Mouse (Mus musculus): ENCODE data around the gene Slc25a15. TPM values are rescaled to one million over a fixed set of nuclear protein-coding genes. Genes with fewer than 3 reads are reported as not detected.

The Slc25a15 gene
- polyA plus RNA-seq (2015; fragmentation: Nextera tagmentation; extraction: Ambion mirVana): 5.2 and 6.2 TPM in 2 replicates

DNA sequence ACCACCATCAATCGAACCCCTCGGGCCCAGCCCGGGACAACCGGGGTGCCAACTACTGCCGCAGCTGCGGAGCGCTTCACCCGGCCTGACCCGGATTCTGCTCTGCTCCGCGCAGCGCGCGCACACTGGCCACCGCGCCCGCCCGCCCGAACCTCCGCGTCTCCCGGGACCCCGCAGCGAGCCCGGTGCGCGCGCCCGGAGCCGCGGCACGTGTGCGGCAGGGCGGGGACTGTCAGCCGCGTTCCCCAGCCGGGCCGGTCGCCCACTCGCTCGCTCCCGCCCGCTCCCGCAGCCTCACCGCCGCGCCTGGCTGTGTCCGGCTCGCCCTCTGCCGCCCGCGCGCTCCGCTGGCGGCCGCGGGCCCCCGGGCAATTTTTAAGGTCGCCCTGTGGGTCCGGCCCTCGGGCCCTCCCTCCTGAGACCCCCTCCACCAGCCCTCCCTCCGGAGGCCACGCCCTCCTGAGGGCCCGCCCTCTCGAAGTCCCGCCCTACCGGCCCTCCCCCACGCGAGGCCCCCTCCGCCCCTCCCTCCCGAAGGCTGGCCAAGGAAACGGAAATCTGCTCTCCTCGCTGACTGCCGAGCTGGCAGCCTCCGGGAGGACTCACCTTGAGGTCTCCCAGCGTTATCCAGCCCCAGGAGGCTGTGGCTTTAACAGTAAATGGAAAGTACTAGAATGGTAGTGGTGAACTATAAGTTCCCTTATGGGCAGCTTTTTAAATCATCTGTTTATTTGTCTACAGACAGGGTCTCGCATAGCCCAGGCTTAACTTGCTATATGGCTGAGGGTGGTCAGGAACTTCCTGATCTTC, at the start of gene Slc25a15:
Gene Slc25a15, minus strand, starts transcription at position 456 of the 810 bp plus-strand sequence.

DNA sequence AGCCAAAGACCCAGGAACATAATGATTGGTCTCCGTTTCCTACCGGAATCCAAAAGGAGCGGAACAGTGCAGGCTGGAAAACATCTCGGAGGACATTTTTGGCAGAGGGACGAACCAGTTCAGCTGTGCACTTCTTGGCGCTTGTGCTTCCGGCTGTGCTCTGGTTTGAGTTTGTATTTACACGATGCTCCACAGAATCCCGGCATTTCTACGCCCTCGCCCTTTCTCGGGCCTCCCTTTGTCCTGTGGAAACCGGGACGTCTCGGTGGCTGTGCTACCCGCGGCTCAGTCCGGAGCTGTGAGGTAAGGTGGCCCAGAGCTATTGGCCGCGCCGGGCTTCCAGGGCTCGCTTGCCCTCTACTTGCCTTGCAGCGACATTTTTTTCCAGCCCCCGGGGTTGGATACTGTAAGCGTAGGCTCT, 12.9 kb upstream of the Slc25a15 start, which contains the start of gene Mrps31:
Gene Mrps31, plus strand, starts transcription at position 80 of the 421 bp plus-strand sequence.

Other genes with a start within 250 kb of the Slc25a15 start
- gene Nek3, start 232.2 kb downstream of the Slc25a15 start, polyA plus RNA-seq (2015; fragmentation: Nextera tagmentation; extraction: Ambion mirVana): 2.3 and 2.8 TPM in 2 replicates
- gene Ckap2, start 212.8 kb downstream of the Slc25a15 start, polyA plus RNA-seq (2015; fragmentation: Nextera tagmentation; extraction: Ambion mirVana): 32.9 and 33.9 TPM in 2 replicates
- gene Vps36, start 205.8 kb downstream of the Slc25a15 start, polyA plus RNA-seq (2015; fragmentation: Nextera tagmentation; extraction: Ambion mirVana): 16.0 and 17.5 TPM in 2 replicates
- gene Thsd1, start 171.3 kb downstream of the Slc25a15 start, polyA plus RNA-seq (2015; fragmentation: Nextera tagmentation; extraction: Ambion mirVana): 3.8 and 4.6 TPM in 2 replicates
- gene Tpte, start 115.2 kb downstream of the Slc25a15 start, polyA plus RNA-seq (2015; fragmentation: Nextera tagmentation; extraction: Ambion mirVana): not detected in 2 replicates
- 22.9 and 23.6 TPM in 2 replicates for gene Mrps31, start 12.8 kb upstream of the Slc25a15 start, polyA plus RNA-seq (2015; fragmentation: Nextera tagmentation; extraction: Ambion mirVana)